Mouse (Mus musculus): ENCODE data around the gene Cpne7. TPM values are rescaled to one million over a fixed set of nuclear protein-coding genes. Genes with fewer than 3 reads are reported as not detected.

The Cpne7 gene
- total and polyA plus RNA-seq, 3 experiments = not detected

Other genes with a start within 250 kb of the Cpne7 start
- 51.1 and 60.7 TPM in 2 replicates for gene Ankrd11, start 75.1 kb upstream of the Cpne7 start, total RNA-seq (2012; rRNA removed)
- 37.4 and 37.7 TPM in 2 replicates for gene Ankrd11, start 75.1 kb upstream of the Cpne7 start, total RNA-seq (2014; rRNA removed)
- 74.1 and 74.9 TPM in 2 replicates for gene Ankrd11, start 75.1 kb upstream of the Cpne7 start, polyA plus RNA-seq (2012; ENCODE audit: insufficient read length, low read depth)
- gene Spg7, start 54.4 kb upstream of the Cpne7 start, total RNA-seq (2012; rRNA removed) = 32.8 and 35.2 TPM in 2 replicates
- gene Spg7, start 54.4 kb upstream of the Cpne7 start, total RNA-seq (2014; rRNA removed) = 20.8 and 21.2 TPM in 2 replicates
- 26.1 and 35.8 TPM in 2 replicates for gene Spg7, start 54.4 kb upstream of the Cpne7 start, polyA plus RNA-seq (2012; ENCODE audit: insufficient read length, low read depth)
- 3,361 and 3,721 TPM in 2 replicates for gene Rpl13, start 15.0 kb upstream of the Cpne7 start, total RNA-seq (2012; rRNA removed)
- 2,646 and 2,709 TPM in 2 replicates for gene Rpl13, start 15.0 kb upstream of the Cpne7 start, total RNA-seq (2014; rRNA removed)
- 973 and 1,610 TPM in 2 replicates for gene Rpl13, start 15.0 kb upstream of the Cpne7 start, polyA plus RNA-seq (2012; ENCODE audit: insufficient read length, low read depth)
- 0.25 and 0.68 TPM in 2 replicates for gene Sult5a1, start 40.9 kb downstream of the Cpne7 start, total RNA-seq (2012; rRNA removed)
- not detected in 2 replicates for gene Sult5a1, start 40.9 kb downstream of the Cpne7 start, total RNA-seq (2014; rRNA removed)
- gene Sult5a1, start 40.9 kb downstream of the Cpne7 start, polyA plus RNA-seq (2012; ENCODE audit: insufficient read length, low read depth) = not detected in 2 replicates
- not detected in 2 replicates for gene Dpep1, start 68.9 kb downstream of the Cpne7 start, total RNA-seq (2012; rRNA removed)
- gene Dpep1, start 68.9 kb downstream of the Cpne7 start, total RNA-seq (2014; rRNA removed) = not detected in 2 replicates
- gene Dpep1, start 68.9 kb downstream of the Cpne7 start, polyA plus RNA-seq (2012; ENCODE audit: insufficient read length, low read depth) = not detected in 2 replicates
- 69.5 and 103 TPM in 2 replicates for gene Chmp1a, start 95.4 kb downstream of the Cpne7 start, total RNA-seq (2012; rRNA removed)
- gene Chmp1a, start 95.4 kb downstream of the Cpne7 start, total RNA-seq (2014; rRNA removed) = 80.8 and 83.2 TPM in 2 replicates
- 67.0 and 67.5 TPM in 2 replicates for gene Chmp1a, start 95.4 kb downstream of the Cpne7 start, polyA plus RNA-seq (2012; ENCODE audit: insufficient read length, low read depth)
- 0.38 and 0.46 TPM in 2 replicates for gene Spata33, start 95.5 kb downstream of the Cpne7 start, total RNA-seq (2012; rRNA removed)
- gene Spata33, start 95.5 kb downstream of the Cpne7 start, total RNA-seq (2014; rRNA removed) = 0.35 and 0.36 TPM in 2 replicates
- 0.41 and 0.44 TPM in 2 replicates for gene Spata33, start 95.5 kb downstream of the Cpne7 start, polyA plus RNA-seq (2012; ENCODE audit: insufficient read length, low read depth)
- gene Cdk10, start 107.5 kb downstream of the Cpne7 start, total RNA-seq (2012; rRNA removed) = 33.7 and 35.7 TPM in 2 replicates
- 24.8 and 28.6 TPM in 2 replicates for gene Cdk10, start 107.5 kb downstream of the Cpne7 start, total RNA-seq (2014; rRNA removed)
- 33.9 and 38.0 TPM in 2 replicates for gene Cdk10, start 107.5 kb downstream of the Cpne7 start, polyA plus RNA-seq (2012; ENCODE audit: insufficient read length, low read depth)
- 2.1 and 2.3 TPM in 2 replicates for gene Spata2l, start 118.9 kb downstream of the Cpne7 start, total RNA-seq (2012; rRNA removed)
- 0.63 and 0.95 TPM in 2 replicates for gene Spata2l, start 118.9 kb downstream of the Cpne7 start, total RNA-seq (2014; rRNA removed)
- 1.4 and 1.9 TPM in 2 replicates for gene Spata2l, start 118.9 kb downstream of the Cpne7 start, polyA plus RNA-seq (2012; ENCODE audit: insufficient read length, low read depth)
- 9.6 and 10.2 TPM in 2 replicates for gene Zfp276, start 136.8 kb downstream of the Cpne7 start, total RNA-seq (2012; rRNA removed)
- gene Zfp276, start 136.8 kb downstream of the Cpne7 start, total RNA-seq (2014; rRNA removed) = 5.5 and 5.9 TPM in 2 replicates
- 8.7 and 9.2 TPM in 2 replicates for gene Zfp276, start 136.8 kb downstream of the Cpne7 start, polyA plus RNA-seq (2012; ENCODE audit: insufficient read length, low read depth)
- gene Vps9d1, start 137.0 kb downstream of the Cpne7 start, total RNA-seq (2012; rRNA removed) = 5.2 and 5.5 TPM in 2 replicates
- 2.8 and 3.1 TPM in 2 replicates for gene Vps9d1, start 137.0 kb downstream of the Cpne7 start, total RNA-seq (2014; rRNA removed)
- gene Vps9d1, start 137.0 kb downstream of the Cpne7 start, polyA plus RNA-seq (2012; ENCODE audit: insufficient read length, low read depth) = 6.3 and 9.7 TPM in 2 replicates
- gene Fanca, start 201.2 kb downstream of the Cpne7 start, total RNA-seq (2012; rRNA removed) = 39.2 and 50.7 TPM in 2 replicates
- gene Fanca, start 201.2 kb downstream of the Cpne7 start, total RNA-seq (2014; rRNA removed) = 21.9 and 26.7 TPM in 2 replicates
- gene Fanca, start 201.2 kb downstream of the Cpne7 start, polyA plus RNA-seq (2012; ENCODE audit: insufficient read length, low read depth) = 57.8 and 60.6 TPM in 2 replicates
- gene Spire2, start 215.3 kb downstream of the Cpne7 start, total RNA-seq (2012; rRNA removed) = 2.3 and 2.9 TPM in 2 replicates
- 0.96 and 1.1 TPM in 2 replicates for gene Spire2, start 215.3 kb downstream of the Cpne7 start, total RNA-seq (2014; rRNA removed)
- gene Spire2, start 215.3 kb downstream of the Cpne7 start, polyA plus RNA-seq (2012; ENCODE audit: insufficient read length, low read depth) = 2.3 and 2.6 TPM in 2 replicates

Data from CH12.LX (cell line).